Mouse (Mus musculus) intestine, embryonic 16.5 days (tissue): ENCODE results near the gene Olfr1375. TPM values are rescaled to one million over a fixed set of nuclear protein-coding genes. Genes with fewer than 3 reads are reported as not detected.

ENCODE experiments used
- ATAC-seq: fragments of 200-750 bp; cut with Nextera tagmentation; 2 replicates; pipeline ENCODE4 v1.8.0; 2017; ENCODE audit warnings: moderate TSS enrichment, moderate library complexity
- H3K27ac ChIP-seq: fragments of 300-500 bp; sonication (generic); 2 replicates; pipeline ENCODE4 v1.5.1; 2014; ENCODE audit warnings: mild to moderate bottlenecking, low read length
- H3K27me3 ChIP-seq: fragments of 300-500 bp; sonication (generic); replicated peaks from 2 replicates; pipeline ENCODE4 v1.6.1; 2014; ENCODE audit warnings: low read length, control low read depth, mixed read lengths; ENCODE audit not compliant: control insufficient read depth, insufficient read depth
- H3K36me3 ChIP-seq: fragments of 300-500 bp; sonication (generic); 2 replicates; pipeline ENCODE4 v1.6.1; 2014; ENCODE audit warnings: low read length, control low read depth; ENCODE audit not compliant: control insufficient read depth, insufficient read depth
- H3K4me1 ChIP-seq: fragments of 300-500 bp; sonication (generic); 2 replicates; pipeline ENCODE4 v1.6.1; 2014; ENCODE audit warnings: low read length, control low read depth, mixed read lengths; ENCODE audit not compliant: control insufficient read depth, insufficient read depth
- H3K4me2 ChIP-seq: fragments of 300-500 bp; sonication (generic); 2 replicates; pipeline ENCODE4 v1.6.1; 2014; ENCODE audit warnings: low read depth, low read length, control low read depth
- H3K4me3 ChIP-seq: fragments of 300-500 bp; sonication (generic); 2 replicates; pipeline ENCODE4 v1.5.1; 2014; ENCODE audit warnings: mild to moderate bottlenecking, low read length
- H3K9ac ChIP-seq: fragments of 300-500 bp; sonication (generic); 2 replicates; pipeline ENCODE4 v1.6.1; 2014; ENCODE audit warnings: low read depth, low read length
- H3K9me3 ChIP-seq: fragments of 300-500 bp; sonication (generic); 2 replicates; pipeline ENCODE4 v1.6.1; 2016; ENCODE audit warnings: low read length, control low read depth; ENCODE audit not compliant: control insufficient read depth
- WGBS: fragments of 180-500 bp; shearing (Covaris S2); extraction: QIAGEN DNeasy Blood & Tissue Kit; methylation state at CpG from one replicate; pipeline ENCODE4 v1.1.7; 2014; 5-methylcytosine and 5-hydroxymethylcytosine counted together
- polyA plus RNA-seq: library from polyadenylated mRNA; unstranded; fragments of >200 nt; fragmentation: Nextera tagmentation; extraction: Ambion mirVana; gene quantifications from 2 replicates; pipeline ENCODE4 v1.2.1, GENCODE M21; 2015

The Olfr1375 gene
- polyA plus RNA-seq, 1 experiment from 2014 or later: not detected

- no peaks in the 10 kb centered on the region for H3K9me3 ChIP-seq
- H3K4me2 ChIP-seq: no peak overlapping the region
- no peak for ATAC-seq
- H3K27me3 ChIP-seq: no peaks in the 10 kb centered on the region
- whole genome bisulfite sequencing: 57% methylated on average over 13 of the region's 13 CpGs
- H3K36me3 ChIP-seq: no peaks in the 10 kb centered on the region
- no peaks in the 10 kb centered on the region for H3K4me1 ChIP-seq
- H3K9ac ChIP-seq: no peak overlapping the region
- no peak overlapping the region for H3K27ac ChIP-seq
- H3K4me3 ChIP-seq: no peak overlapping the region
Measured at GRCm38 (mm10) chr11:51085269-51085668, 37.4 kb downstream of the Olfr1375 start.

Other genes starting within 250 kb of the Olfr1375 start
- gene Zfp354c, start 220.4 kb upstream of the Olfr1375 start, polyA plus RNA-seq: 11.1 and 11.6 TPM in 2 replicates
- 0.43 and 0.45 TPM in 2 replicates for gene Zfp879, start 206.6 kb upstream of the Olfr1375 start, polyA plus RNA-seq
- not detected in 2 replicates for gene Grm6, start 197.4 kb upstream of the Olfr1375 start, polyA plus RNA-seq
- 3.0 and 4.9 TPM in 2 replicates for gene Zfp454, start 160.5 kb upstream of the Olfr1375 start, polyA plus RNA-seq
- 8.1 and 9.1 TPM in 2 replicates for gene Zfp2, start 131.9 kb upstream of the Olfr1375 start, polyA plus RNA-seq
- 0.68 and 1.0 TPM in 2 replicates for gene Zfp354b, start 116.5 kb upstream of the Olfr1375 start, polyA plus RNA-seq
- not detected in 2 replicates for gene 4933414I15Rik, start 104.3 kb upstream of the Olfr1375 start, polyA plus RNA-seq
- not detected in 2 replicates for gene Prop1, start 94.3 kb upstream of the Olfr1375 start, polyA plus RNA-seq
- not detected in 2 replicates for gene Olfr1378, start 81.6 kb upstream of the Olfr1375 start, polyA plus RNA-seq
- not detected in 2 replicates for gene Olfr1377, start 66.1 kb upstream of the Olfr1375 start, polyA plus RNA-seq
- gene Olfr51, start 44.5 kb upstream of the Olfr1375 start, polyA plus RNA-seq: not detected in 2 replicates
- gene Olfr54, start 33.9 kb upstream of the Olfr1375 start, polyA plus RNA-seq: not detected in 2 replicates
- 5.4 and 6.2 TPM in 2 replicates for gene Zfp354a, start 11.1 kb downstream of the Olfr1375 start, polyA plus RNA-seq
- gene Gm12569, start 172.4 kb downstream of the Olfr1375 start, polyA plus RNA-seq: not detected in 2 replicates
- gene Clk4, start 213.6 kb downstream of the Olfr1375 start, polyA plus RNA-seq: 81.4 and 83.7 TPM in 2 replicates
- gene BC049762, start 214.9 kb downstream of the Olfr1375 start, polyA plus RNA-seq: 0.31 and 0.44 TPM in 2 replicates
- gene Col23a1, start 241.8 kb downstream of the Olfr1375 start, polyA plus RNA-seq: 5.4 and 5.5 TPM in 2 replicates